Mouse (Mus musculus): ENCODE data around the gene Irs3. TPM values are rescaled to one million over a fixed set of nuclear protein-coding genes. Genes with fewer than 3 reads are reported as not detected.
A peak's percentile ranks its signal among the peaks of the same experiment; 100 is the strongest.

Gene Irs3
- polyA plus RNA-seq, 1 experiment from 2014 or later = 0.10 TPM

- under 1% methylated on average over 41 of the region's 41 CpGs for WGBS
- no peaks in the 10 kb centered on the region for H3K9me3 ChIP-seq (replicated peaks; ENCODE audit: control insufficient read depth, low read length)
- H3K27ac ChIP-seq (replicated peaks; ENCODE audit: low read depth, low read length) = 0 out of 2 replicates have a peak within 1 kb of the TSS, but pooled peaks have one; percentile 52
- no peaks in the 10 kb centered on the region for H3K36me3 ChIP-seq (replicated peaks; ENCODE audit: control insufficient read depth, insufficient read depth, low read depth, low read length)
- no peaks in the 10 kb centered on the region for H3K27me3 ChIP-seq (ENCODE audit: control insufficient read depth, insufficient read depth, low read length)
- H3K4me3 ChIP-seq (ENCODE audit: low read depth, low read length) = peak within 1 kb of the TSS; percentile 64
- H3K9ac ChIP-seq (replicated peaks; ENCODE audit: low read length) = peak within 1 kb of the TSS; percentile 61
- ATAC-seq (replicated peaks; ENCODE audit: insufficient number of reproducible peaks, low FRiP score, low TSS enrichment, low read depth) (peak; percentile 94), DNase-seq (ENCODE audit: low spot score) (peak; percentile 98)
- H3K4me2 ChIP-seq (ENCODE audit: low read depth, low read length) = peak within 1 kb of the TSS; percentile 95
- H3K4me1 ChIP-seq (ENCODE audit: control insufficient read depth, insufficient read depth, low read length) = no peaks in the 10 kb centered on the region
Measured at GRCm38 (mm10) chr5:137600619-137601364, 44.7 kb downstream of the Irs3 start, which contains the start of gene Mospd3. Gene Mospd3 (minus strand): TSS chr5:137601058.

GRCm38 (mm10) chr5:137600281-137600618 lies 45.3 kb downstream of the Irs3 start:
- ATAC-seq (replicated peaks; ENCODE audit: insufficient number of reproducible peaks, low FRiP score, low TSS enrichment, low read depth) = peak; percentile 71
- no peaks in the 10 kb centered on the region for H3K4me1 ChIP-seq (ENCODE audit: control insufficient read depth, insufficient read depth, low read length)
- 2% methylated on average over 19 of the region's 19 CpGs for WGBS

GRCm38 (mm10) chr5:137599600-137599999 lies 45.9 kb downstream of the Irs3 start:
- DNase-seq (ENCODE audit: low spot score) (no peak), ATAC-seq (replicated peaks; ENCODE audit: insufficient number of reproducible peaks, low FRiP score, low TSS enrichment, low read depth) (no peak)
- peak overlapping the region; percentile 95 for H3K4me2 ChIP-seq (ENCODE audit: low read depth, low read length)
- no peaks in the 10 kb centered on the region for H3K4me1 ChIP-seq (ENCODE audit: control insufficient read depth, insufficient read depth, low read length)
- H3K4me3 ChIP-seq (ENCODE audit: low read depth, low read length) = peak overlapping the region; percentile 64
- H3K36me3 ChIP-seq (replicated peaks; ENCODE audit: control insufficient read depth, insufficient read depth, low read depth, low read length) = no peaks in the 10 kb centered on the region
- peak overlapping the region; percentile 61 for H3K9ac ChIP-seq (replicated peaks; ENCODE audit: low read length)
- no peaks in the 10 kb centered on the region for H3K9me3 ChIP-seq (replicated peaks; ENCODE audit: control insufficient read depth, low read length)
- 54% methylated on average over 9 of the region's 9 CpGs for WGBS
- H3K27me3 ChIP-seq (ENCODE audit: control insufficient read depth, insufficient read depth, low read length) = no peaks in the 10 kb centered on the region
- no peak overlapping the region for H3K27ac ChIP-seq (replicated peaks; ENCODE audit: low read depth, low read length)

More at GRCm38 (mm10) chr5:137600281-137600618, 45.3 kb downstream of the Irs3 start:
- H3K27me3 ChIP-seq (ENCODE audit: control insufficient read depth, insufficient read depth, low read length) = no peaks in the 10 kb centered on the region
- H3K9ac ChIP-seq (replicated peaks; ENCODE audit: low read length) = peak overlapping the region; percentile 61
- no peaks in the 10 kb centered on the region for H3K36me3 ChIP-seq (replicated peaks; ENCODE audit: control insufficient read depth, insufficient read depth, low read depth, low read length)
- no peak overlapping the region for H3K27ac ChIP-seq (replicated peaks; ENCODE audit: low read depth, low read length)
- peak overlapping the region; percentile 64 for H3K4me3 ChIP-seq (ENCODE audit: low read depth, low read length)
- peak overlapping the region; percentile 95 for H3K4me2 ChIP-seq (ENCODE audit: low read depth, low read length)
- no peaks in the 10 kb centered on the region for H3K9me3 ChIP-seq (replicated peaks; ENCODE audit: control insufficient read depth, low read length)
- peak; percentile 17 for DNase-seq (ENCODE audit: low spot score)

GRCm38 (mm10) chr5:137598100-137598826 lies 47.3 kb downstream of the Irs3 start:
- Histone ChIP-seq H3K4me2 (ENCODE audit: low read depth, low read length) (no peak overlapping the region), H3K27me3 (ENCODE audit: control insufficient read depth, insufficient read depth, low read length) (no peaks in the 10 kb centered on the region), H3K9me3 (replicated peaks; ENCODE audit: control insufficient read depth, low read length) (no peaks in the 10 kb centered on the region), H3K36me3 (replicated peaks; ENCODE audit: control insufficient read depth, insufficient read depth, low read depth, low read length) (no peaks in the 10 kb centered on the region), H3K4me1 (ENCODE audit: control insufficient read depth, insufficient read depth, low read length) (no peaks in the 10 kb centered on the region), H3K9ac (replicated peaks; ENCODE audit: low read length) (no peak overlapping the region), H3K27ac (replicated peaks; ENCODE audit: low read depth, low read length) (no peak overlapping the region), H3K4me3 (ENCODE audit: low read depth, low read length) (no peak overlapping the region)
- no peak for ATAC-seq (replicated peaks; ENCODE audit: insufficient number of reproducible peaks, low FRiP score, low TSS enrichment, low read depth)
- 95% methylated on average over 2 of the region's 2 CpGs for WGBS
- DNase-seq (ENCODE audit: low spot score) = no peak

- no peaks in the 10 kb centered on the region for H3K36me3 ChIP-seq (replicated peaks; ENCODE audit: control insufficient read depth, insufficient read depth, low read depth, low read length)
- no peaks in the 10 kb centered on the region for H3K27me3 ChIP-seq (ENCODE audit: control insufficient read depth, insufficient read depth, low read length)
- no peak for DNase-seq (ENCODE audit: low spot score)
- no peak overlapping the region for H3K4me3 ChIP-seq (ENCODE audit: low read depth, low read length)
- no peak overlapping the region for H3K27ac ChIP-seq (replicated peaks; ENCODE audit: low read depth, low read length)
- no peaks in the 10 kb centered on the region for H3K4me1 ChIP-seq (ENCODE audit: control insufficient read depth, insufficient read depth, low read length)
- no peaks in the 10 kb centered on the region for H3K9me3 ChIP-seq (replicated peaks; ENCODE audit: control insufficient read depth, low read length)
- ATAC-seq (replicated peaks; ENCODE audit: insufficient number of reproducible peaks, low FRiP score, low TSS enrichment, low read depth) = no peak
- H3K4me2 ChIP-seq (ENCODE audit: low read depth, low read length) = no peak overlapping the region
- H3K9ac ChIP-seq (replicated peaks; ENCODE audit: low read length) = no peak overlapping the region
- WGBS = 96% methylated on average over 6 of the region's 6 CpGs
Measured at GRCm38 (mm10) chr5:137597625-137598024, 47.9 kb downstream of the Irs3 start.

GRCm38 (mm10) chr5:137596601-137597261 lies 48.8 kb downstream of the Irs3 start:
- WGBS = 31% methylated on average over 30 of the region's 30 CpGs
- Histone ChIP-seq H3K27me3 (ENCODE audit: control insufficient read depth, insufficient read depth, low read length) (no peaks in the 10 kb centered on the region), H3K27ac (replicated peaks; ENCODE audit: low read depth, low read length) (no peak overlapping the region)

GRCm38 (mm10) chr5:137595921-137596320 lies 49.6 kb downstream of the Irs3 start:
- Histone ChIP-seq H3K9ac (replicated peaks; ENCODE audit: low read length) (no peak overlapping the region), H3K4me3 (ENCODE audit: low read depth, low read length) (no peak overlapping the region)
- no peak for ATAC-seq (replicated peaks; ENCODE audit: insufficient number of reproducible peaks, low FRiP score, low TSS enrichment, low read depth)

More at GRCm38 (mm10) chr5:137596601-137597261, 48.8 kb downstream of the Irs3 start:
- peak overlapping the region; percentile 19; the same call in 1 of the 2 replicates for H3K4me2 ChIP-seq (ENCODE audit: low read depth, low read length)
- ATAC-seq (replicated peaks; ENCODE audit: insufficient number of reproducible peaks, low FRiP score, low TSS enrichment, low read depth) (no peak), DNase-seq (ENCODE audit: low spot score) (no peak)
- no peak overlapping the region for H3K9ac ChIP-seq (replicated peaks; ENCODE audit: low read length)
- no peaks in the 10 kb centered on the region for H3K9me3 ChIP-seq (replicated peaks; ENCODE audit: control insufficient read depth, low read length)
- no peaks in the 10 kb centered on the region for H3K36me3 ChIP-seq (replicated peaks; ENCODE audit: control insufficient read depth, insufficient read depth, low read depth, low read length)
- H3K4me3 ChIP-seq (ENCODE audit: low read depth, low read length) = no peak overlapping the region
- H3K4me1 ChIP-seq (ENCODE audit: control insufficient read depth, insufficient read depth, low read length) = no peaks in the 10 kb centered on the region

More at GRCm38 (mm10) chr5:137595921-137596320, 49.6 kb downstream of the Irs3 start:
- H3K27me3 ChIP-seq (ENCODE audit: control insufficient read depth, insufficient read depth, low read length) = no peaks in the 10 kb centered on the region
- H3K4me1 ChIP-seq (ENCODE audit: control insufficient read depth, insufficient read depth, low read length) = no peaks in the 10 kb centered on the region
- H3K36me3 ChIP-seq (replicated peaks; ENCODE audit: control insufficient read depth, insufficient read depth, low read depth, low read length) = no peaks in the 10 kb centered on the region
- H3K9me3 ChIP-seq (replicated peaks; ENCODE audit: control insufficient read depth, low read length) = no peaks in the 10 kb centered on the region
- DNase-seq (ENCODE audit: low spot score) = no peak
- H3K4me2 ChIP-seq (ENCODE audit: low read depth, low read length) = no peak overlapping the region
- H3K27ac ChIP-seq (replicated peaks; ENCODE audit: low read depth, low read length) = no peak overlapping the region
- WGBS = 82% methylated on average over 7 of the region's 7 CpGs

Measured in embryonic facial prominence, embryonic 11.5 days (tissue).